Mouse (Mus musculus) hindbrain, postnatal 0 days (tissue): ENCODE results near the gene Cryga. TPM values are rescaled to one million over a fixed set of nuclear protein-coding genes. Genes with fewer than 3 reads are reported as not detected.
"Not testable (repeated sequence)": the region's sequence is repeated elsewhere in the genome, so short reads cannot be mapped to it uniquely, and the experiment has no call there.

Experiments used
- ATAC-seq: fragments of 200-750 bp; cut with Nextera tagmentation; 2 replicates; pipeline ENCODE4 v1.8.0; 2017; ENCODE audit warnings: mild to moderate bottlenecking, moderate TSS enrichment, moderate library complexity
- DNase-seq: peaks from one replicate; pipeline ENCODE4 v3.0.0-alpha.2; 2015; ENCODE audit warnings: low spot score
- H3K27ac ChIP-seq: fragments of 300-500 bp; sonication (generic); 2 replicates; pipeline ENCODE4 v1.5.1; 2014; ENCODE audit warnings: mild to moderate bottlenecking
- H3K27me3 ChIP-seq: fragments of 300-500 bp; sonication (generic); 2 replicates; pipeline ENCODE4 v1.6.1; 2014; ENCODE audit warnings: low read length, mixed read lengths; ENCODE audit not compliant: insufficient read depth
- H3K36me3 ChIP-seq: fragments of 300-500 bp; sonication (generic); 2 replicates; pipeline ENCODE4 v1.6.1; 2014; ENCODE audit warnings: low read length, mixed read lengths; ENCODE audit not compliant: insufficient read depth
- H3K4me1 ChIP-seq: fragments of 300-500 bp; sonication (generic); 2 replicates; pipeline ENCODE4 v1.6.1; 2014; ENCODE audit warnings: antibody characterized with exemption, low read length, mixed read lengths; ENCODE audit not compliant: insufficient read depth
- H3K4me2 ChIP-seq: fragments of 300-500 bp; sonication (generic); 2 replicates; pipeline ENCODE4 v1.6.1; 2014; ENCODE audit warnings: low read depth, mild to moderate bottlenecking, low read length, moderate library complexity, mixed read lengths
- H3K4me3 ChIP-seq: fragments of 300-500 bp; sonication (generic); 2 replicates; pipeline ENCODE4 v1.5.1; 2014; ENCODE audit warnings: low read length
- H3K9ac ChIP-seq: fragments of 300-500 bp; sonication (generic); replicated peaks from 2 replicates; pipeline ENCODE4 v1.6.1; 2014; ENCODE audit warnings: mild to moderate bottlenecking, low read length, moderate library complexity, mixed read lengths
- H3K9me3 ChIP-seq: fragments of 300-500 bp; sonication (generic); 2 replicates; pipeline ENCODE4 v1.6.1; 2016; ENCODE audit warnings: low read length, mixed read lengths
- CTCF ChIP-seq: IDR thresholded peaks from 2 replicates; pipeline ENCODE4 v1.5.1; 2016; ENCODE audit warnings: antibody characterized with exemption, control low read depth, low read depth
- WGBS: fragments of 180-500 bp; shearing (Covaris S2); extraction: QIAGEN DNeasy Blood & Tissue Kit; methylation state at CpG from one replicate; pipeline ENCODE4 v1.1.7; 2014; 5-methylcytosine and 5-hydroxymethylcytosine counted together
- polyA plus RNA-seq: library from polyadenylated mRNA; unstranded; fragments of >200 nt; fragmentation: Nextera tagmentation; extraction: Ambion mirVana; gene quantifications from 2 replicates; pipeline ENCODE4 v1.2.1, GENCODE M21; 2015
- total RNA-seq: library from RNA; depleted of rRNA; stranded (reverse); fragments of >200 nt; gene quantifications from 2 replicates; pipeline ENCODE4 v1.2.3, GENCODE M21; 2014; rRNA removed

Cryga gene
- total and polyA plus RNA-seq, 2 experiments from 2014 or later = 1.2 to 1.9 TPM

DNA sequence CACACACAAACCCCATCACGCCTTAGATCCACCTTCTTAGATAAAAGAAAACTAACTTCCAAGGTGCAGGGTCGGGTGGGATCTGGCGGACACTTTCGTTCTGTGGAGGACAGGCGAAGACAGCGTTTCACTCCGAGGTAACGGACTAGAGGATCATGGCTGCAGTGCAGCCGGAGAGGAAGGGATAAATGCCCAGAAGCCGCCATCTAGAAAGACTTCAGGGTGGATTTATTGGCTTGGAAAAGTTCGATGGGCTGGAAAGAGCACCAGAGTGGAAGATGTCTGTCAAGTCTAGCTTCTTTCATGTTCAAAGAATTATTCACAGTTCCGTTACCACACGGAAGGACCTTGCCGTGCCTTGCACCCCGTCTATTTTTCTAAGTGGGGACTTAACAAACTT is 39.0 kb downstream of the Cryga start:
- Histone ChIP-seq H3K4me3 (no peak overlapping the region), H3K27ac (no peak overlapping the region), H3K4me2 (no peak overlapping the region), H3K9ac (no peak overlapping the region), H3K27me3 (no peaks in the 10 kb centered on the region), H3K4me1 (no peaks in the 10 kb centered on the region), H3K36me3 (no peaks in the 10 kb centered on the region), H3K9me3 (no peaks in the 10 kb centered on the region)
- WGBS = 73% methylated on average over 15 of the region's 15 CpGs
- no peak for TF ChIP-seq CTCF
- ATAC-seq (no peak), DNase-seq (peak; percentile 28)

DNA sequence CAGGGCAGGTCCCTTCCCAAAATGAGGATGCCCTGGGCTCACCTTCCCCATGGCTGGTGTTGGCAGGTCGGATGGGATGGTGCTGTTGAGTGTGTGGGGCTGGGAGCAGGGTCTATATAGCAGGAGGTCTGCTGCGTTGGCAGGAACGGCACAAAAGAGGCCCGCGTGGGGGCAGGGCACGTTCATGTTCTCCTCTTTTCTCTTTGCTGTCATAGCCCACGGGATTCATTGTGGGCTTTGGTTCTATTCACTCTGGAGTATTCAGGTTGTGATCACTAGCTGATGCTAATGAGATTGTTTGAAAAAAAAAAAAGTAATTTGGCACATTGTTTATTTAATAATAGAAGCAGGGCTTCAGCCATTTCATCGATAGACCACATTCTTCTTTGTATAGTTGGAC is 39.8 kb downstream of the Cryga start, which contains the start of gene Crygd:
Gene Crygd, minus strand, starts transcription at position 101 of the 400 bp plus-strand sequence.
- ATAC-seq (no peak), DNase-seq (no peak)
- Histone ChIP-seq H3K4me3 (no peak within 1 kb of the TSS), H3K9ac (no peak within 1 kb of the TSS), H3K27ac (no peak within 1 kb of the TSS), H3K36me3 (no peaks in the 10 kb centered on the region), H3K4me2 (no peak within 1 kb of the TSS), H3K4me1 (no peaks in the 10 kb centered on the region), H3K27me3 (no peaks in the 10 kb centered on the region), H3K9me3 (no peaks in the 10 kb centered on the region)
- TF ChIP-seq CTCF = no peak
- 57% methylated on average over 8 of the region's 8 CpGs for WGBS

- DNase-seq (no peak), ATAC-seq (no peak)
- Histone ChIP-seq H3K36me3 (no peaks in the 10 kb centered on the region), H3K4me3 (no peak overlapping the region), H3K9me3 (no peaks in the 10 kb centered on the region), H3K4me2 (no peak overlapping the region), H3K27me3 (no peaks in the 10 kb centered on the region), H3K9ac (no peak overlapping the region), H3K4me1 (no peaks in the 10 kb centered on the region), H3K27ac (no peak overlapping the region)
- WGBS = 37% methylated on average over 2 of the region's 2 CpGs
- no peak for TF ChIP-seq CTCF
These were observed 51.0 kb downstream of the Cryga start for GRCm38 (mm10) chr1:65052140-65052539.

GRCm38 (mm10) chr1:65051696-65052095 is 51.5 kb downstream of the Cryga start:
- ATAC-seq (no peak), DNase-seq (no peak)
- Histone ChIP-seq H3K36me3 (no peaks in the 10 kb centered on the region), H3K9me3 (no peaks in the 10 kb centered on the region), H3K4me3 (no peak overlapping the region), H3K27ac (no peak overlapping the region), H3K9ac (no peak overlapping the region), H3K4me1 (no peaks in the 10 kb centered on the region), H3K4me2 (no peak overlapping the region), H3K27me3 (no peaks in the 10 kb centered on the region)
- 62% methylated on average over 7 of the region's 7 CpGs for WGBS
- TF ChIP-seq CTCF = no peak

DNA sequence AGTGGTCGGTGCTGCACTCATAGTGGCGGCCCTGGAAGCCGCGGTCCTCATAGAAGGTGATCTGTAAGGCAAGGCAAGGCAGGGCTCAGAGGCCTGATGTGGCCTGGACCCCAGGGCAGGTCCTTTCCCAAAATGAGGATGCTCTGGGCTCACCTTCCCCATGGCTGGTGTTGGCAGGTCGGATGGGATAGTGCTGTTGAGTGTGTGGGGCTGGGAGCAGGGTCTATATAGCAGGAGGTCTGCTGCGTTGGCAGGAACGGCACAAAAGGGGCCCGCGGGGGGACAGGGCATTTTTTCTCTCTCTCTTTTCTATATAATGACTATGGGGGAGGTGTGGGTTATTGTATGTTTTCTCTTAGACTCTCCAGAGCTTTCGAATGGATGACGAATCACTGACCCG is 52.2 kb downstream of the Cryga start, which contains the start of gene Cryge:
Gene Cryge, minus strand, starts transcription at position 198 of the 400 bp plus-strand sequence.
- DNase-seq, H3K4me1 ChIP-seq, ATAC-seq, H3K27ac ChIP-seq, H3K36me3 ChIP-seq, H3K4me3 ChIP-seq, H3K27me3 ChIP-seq, H3K9ac ChIP-seq, H3K4me2 ChIP-seq, H3K9me3 ChIP-seq: not testable (repeated sequence)
- 26% methylated on average over 8 of the region's 12 CpGs for WGBS

Other genes starting within 250 kb of the Cryga start
- gene Plekhm3, start 146.5 kb downstream of the Cryga start, total RNA-seq = 12.4 and 22.4 TPM in 2 replicates
- gene Plekhm3, start 146.5 kb downstream of the Cryga start, polyA plus RNA-seq = 4.7 and 6.1 TPM in 2 replicates
- not detected in 2 replicates for gene Akr1cl, start 70.6 kb downstream of the Cryga start, total RNA-seq
- 0.10 and 0.13 TPM in 2 replicates for gene Akr1cl, start 70.6 kb downstream of the Cryga start, polyA plus RNA-seq
- 1.7 TPM in 1 of 2 replicates, not detected in the other for gene Cryge, start 52.2 kb downstream of the Cryga start, total RNA-seq
- gene Cryge, start 52.2 kb downstream of the Cryga start, polyA plus RNA-seq = not detected in 2 replicates
- not detected in 2 replicates for gene Crygd, start 39.9 kb downstream of the Cryga start, total RNA-seq
- gene Crygd, start 39.9 kb downstream of the Cryga start, polyA plus RNA-seq = not detected in 2 replicates
- gene Crygc, start 29.7 kb downstream of the Cryga start, total RNA-seq = not detected in 2 replicates
- gene Crygc, start 29.7 kb downstream of the Cryga start, polyA plus RNA-seq = not detected in 2 replicates
- gene Crygb, start 21.1 kb downstream of the Cryga start, total RNA-seq = not detected in 2 replicates
- 0.40 TPM in 1 of 2 replicates, not detected in the other for gene Crygb, start 21.1 kb downstream of the Cryga start, polyA plus RNA-seq
- gene Gm28845, start 16.2 kb upstream of the Cryga start, total RNA-seq = 2.6 TPM in 1 of 2 replicates, not detected in the other
- 0.64 and 0.74 TPM in 2 replicates for gene Gm28845, start 16.2 kb upstream of the Cryga start, polyA plus RNA-seq
- gene D630023F18Rik, start 19.8 kb upstream of the Cryga start, total RNA-seq = 4.8 and 5.0 TPM in 2 replicates
- 8.6 and 10.0 TPM in 2 replicates for gene D630023F18Rik, start 19.8 kb upstream of the Cryga start, polyA plus RNA-seq
- gene Idh1, start 83.1 kb upstream of the Cryga start, total RNA-seq = 201 and 210 TPM in 2 replicates
- 338 and 346 TPM in 2 replicates for gene Idh1, start 83.1 kb upstream of the Cryga start, polyA plus RNA-seq
- 23.4 and 28.2 TPM in 2 replicates for gene Pikfyve, start 83.3 kb upstream of the Cryga start, total RNA-seq
- gene Pikfyve, start 83.3 kb upstream of the Cryga start, polyA plus RNA-seq = 8.7 and 10.0 TPM in 2 replicates
- gene Pth2r, start 178.7 kb upstream of the Cryga start, total RNA-seq = 0.79 and 3.0 TPM in 2 replicates
- 1.8 and 1.9 TPM in 2 replicates for gene Pth2r, start 178.7 kb upstream of the Cryga start, polyA plus RNA-seq